Mouse (Mus musculus) kidney, adult 2 months (tissue): ENCODE results near the gene Robo3.

Experiments
- CTCF ChIP-seq: fragments of 200-500 bp; conservative IDR thresholded peaks from 2 replicates; pipeline ENCODE4 v1.5.1; 2011; ENCODE audit warnings: low read depth, mild to moderate bottlenecking, control low read depth, low read length, moderate library complexity, mixed read lengths; ENCODE audit not compliant: insufficient read depth, insufficient read length
- POLR2A ChIP-seq: fragments of 200-500 bp; IDR thresholded peaks from one replicate; pipeline ENCODE4 v1.6.1; 2011; ENCODE audit warnings: low read depth, low read length, control low read depth

- TF ChIP-seq CTCF (no peak), POLR2A (no peak)
These were observed 23.2 kb downstream of the Robo3 start for GRCm38 (mm10) chr9:37409698-37410445.
